Mouse (Mus musculus): ENCODE data around the gene Cdk6.
"Not testable (repeated sequence)": the region's sequence is repeated elsewhere in the genome, so short reads cannot be mapped to it uniquely, and the experiment has no call there.

Gene Cdk6

DNA sequence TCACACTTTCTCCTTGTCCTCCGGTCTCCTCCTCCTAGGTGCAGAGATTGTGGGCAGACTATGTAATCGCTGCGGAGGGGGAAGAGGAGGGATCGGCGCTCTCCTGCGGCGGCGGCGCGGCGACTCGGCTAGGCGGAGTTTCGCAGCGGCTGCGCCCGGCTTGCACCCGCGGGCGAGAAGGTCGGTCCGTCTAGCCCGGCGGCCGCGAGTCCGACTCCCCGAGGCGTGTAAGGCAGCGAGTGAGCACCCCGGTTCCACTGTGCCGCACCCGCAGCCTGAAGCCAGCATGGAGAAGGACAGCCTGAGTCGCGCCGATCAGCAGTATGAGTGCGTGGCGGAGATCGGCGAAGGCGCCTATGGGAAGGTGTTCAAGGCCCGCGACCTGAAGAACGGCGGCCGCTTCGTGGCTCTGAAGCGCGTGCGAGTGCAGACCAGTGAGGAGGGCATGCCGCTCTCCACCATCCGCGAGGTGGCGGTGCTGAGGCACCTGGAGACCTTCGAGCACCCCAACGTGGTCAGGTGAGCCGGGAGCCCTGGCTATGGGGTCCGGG, 2.9 kb downstream of the Cdk6 start:
- DNase-seq (ENCODE audit: extremely low read depth, low read depth, low spot score) = no peak

DNA sequence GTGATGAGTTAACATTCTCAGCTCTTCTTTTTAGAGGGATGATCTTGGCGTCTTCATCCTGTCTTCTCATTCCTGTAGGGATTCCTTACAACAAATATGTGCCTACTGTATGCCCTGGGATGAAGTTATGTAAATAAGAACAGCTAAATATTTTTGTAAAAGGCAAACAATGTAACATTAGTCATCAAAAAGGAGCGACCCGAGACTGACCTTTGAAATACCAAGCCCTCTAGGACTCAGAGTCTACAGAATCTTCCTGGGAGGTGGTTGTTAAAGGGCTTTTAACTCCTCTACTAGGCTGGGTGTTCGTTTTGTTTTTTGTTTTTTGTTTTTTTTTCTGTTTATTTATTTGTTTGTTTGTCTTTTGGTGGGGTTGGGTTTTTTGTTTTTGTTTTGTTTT, 4.3 kb downstream of the Cdk6 start:
- not testable (repeated sequence) for DNase-seq (ENCODE audit: extremely low read depth, low read depth, low spot score)

DNA sequence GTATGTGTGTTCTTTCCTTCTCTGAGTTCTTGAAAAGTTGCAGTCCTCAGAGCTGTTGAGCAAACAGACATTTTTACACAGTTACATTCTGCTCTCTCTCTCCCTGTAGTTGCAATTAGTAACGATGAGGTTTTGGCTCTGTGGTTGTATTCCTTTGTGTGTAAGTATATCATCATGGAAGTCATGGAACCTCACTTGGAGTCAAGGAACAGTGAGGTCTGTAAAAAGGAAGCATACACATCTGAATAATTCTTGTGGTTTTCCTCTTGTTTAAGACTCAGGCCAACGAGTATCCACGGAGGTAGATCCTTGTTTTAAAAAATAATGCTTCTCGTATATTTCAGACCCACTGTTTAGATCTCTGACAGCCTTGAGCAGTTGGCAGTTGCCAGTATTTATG, 8.1 kb downstream of the Cdk6 start:
- not testable (repeated sequence) for DNase-seq (ENCODE audit: extremely low read depth, low read depth, low spot score)

DNA sequence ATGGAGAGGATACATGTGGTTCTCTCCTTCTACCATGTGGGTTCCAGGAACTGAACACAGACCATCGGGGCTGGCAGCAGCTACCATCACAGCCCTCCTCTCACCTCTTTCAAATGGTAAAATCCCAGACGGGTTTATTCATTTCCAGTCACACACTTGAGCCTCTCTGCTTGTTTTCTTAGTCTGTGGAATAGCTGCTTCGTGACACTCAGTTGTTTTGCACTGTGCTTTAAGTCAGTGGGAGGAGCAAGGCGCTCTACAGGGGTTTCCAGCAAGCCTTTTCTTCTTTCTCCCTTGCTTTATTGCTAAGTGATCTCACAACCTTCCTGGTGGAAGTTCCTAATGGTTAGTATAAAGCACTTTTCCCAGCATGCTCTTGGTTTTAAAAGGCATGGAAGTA, 10.6 kb downstream of the Cdk6 start:
- not testable (repeated sequence) for DNase-seq (ENCODE audit: extremely low read depth, low read depth, low spot score)

DNA sequence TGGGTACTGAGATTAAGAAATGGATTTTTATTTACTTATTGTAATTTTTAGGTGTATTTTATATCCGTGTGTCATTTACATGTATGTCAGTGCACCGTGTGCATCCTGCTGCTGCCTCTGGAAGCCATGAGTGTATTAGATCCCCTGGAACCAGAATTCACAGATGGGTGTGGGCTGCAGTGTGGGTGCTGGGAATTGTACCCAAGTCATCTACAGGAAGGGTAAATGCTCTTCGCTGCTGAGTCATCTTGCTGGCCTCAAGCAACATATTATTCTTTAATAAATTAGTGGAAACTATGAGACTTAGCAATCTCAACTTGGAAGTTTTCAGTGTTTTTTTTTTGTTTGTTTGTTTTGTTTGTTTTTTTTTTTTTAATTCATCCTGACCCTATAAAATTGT, 11.0 kb downstream of the Cdk6 start:
- no peak for DNase-seq (ENCODE audit: extremely low read depth, low read depth, low spot score)

DNA sequence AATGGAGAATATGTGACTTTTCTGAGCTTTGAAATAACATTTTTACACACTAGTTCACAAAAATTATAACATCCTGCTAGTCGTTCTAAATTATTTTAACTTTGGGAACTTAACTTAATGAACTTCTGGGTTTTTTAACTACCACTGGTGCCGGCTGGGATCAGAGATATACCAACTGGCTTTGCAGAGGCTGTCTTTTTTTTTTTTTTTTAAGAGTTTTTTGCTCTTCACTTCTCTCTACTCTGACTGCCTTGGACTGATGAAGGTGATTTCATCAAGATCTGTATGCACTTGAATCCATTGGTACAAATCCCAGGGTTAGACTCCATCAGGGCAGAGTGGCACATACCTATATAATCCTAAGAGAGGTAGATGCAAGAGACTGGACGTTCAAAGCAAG, 11.5 kb downstream of the Cdk6 start:
- DNase-seq (ENCODE audit: extremely low read depth, low read depth, low spot score) = no peak

DNA sequence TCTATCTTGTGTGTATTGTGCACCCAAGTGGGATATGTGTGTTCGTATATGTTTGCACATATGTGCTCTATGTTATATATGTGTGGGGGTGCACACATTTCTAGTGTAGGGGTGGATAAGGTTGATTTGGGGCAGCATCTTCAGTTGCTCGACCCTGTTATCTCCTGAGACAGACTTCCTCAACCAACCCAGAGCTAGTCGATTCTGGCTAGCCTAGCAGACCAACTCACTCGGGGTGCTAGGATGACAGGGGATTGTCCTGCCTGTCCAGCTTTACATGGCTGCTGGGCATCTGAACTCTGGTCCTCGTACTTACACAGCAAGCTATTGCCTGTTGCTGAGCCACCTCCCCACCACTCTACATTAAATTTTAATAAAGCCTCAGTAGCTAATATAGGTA, 13.0 kb downstream of the Cdk6 start:
- no peak for DNase-seq (ENCODE audit: extremely low read depth, low read depth, low spot score)

DNA sequence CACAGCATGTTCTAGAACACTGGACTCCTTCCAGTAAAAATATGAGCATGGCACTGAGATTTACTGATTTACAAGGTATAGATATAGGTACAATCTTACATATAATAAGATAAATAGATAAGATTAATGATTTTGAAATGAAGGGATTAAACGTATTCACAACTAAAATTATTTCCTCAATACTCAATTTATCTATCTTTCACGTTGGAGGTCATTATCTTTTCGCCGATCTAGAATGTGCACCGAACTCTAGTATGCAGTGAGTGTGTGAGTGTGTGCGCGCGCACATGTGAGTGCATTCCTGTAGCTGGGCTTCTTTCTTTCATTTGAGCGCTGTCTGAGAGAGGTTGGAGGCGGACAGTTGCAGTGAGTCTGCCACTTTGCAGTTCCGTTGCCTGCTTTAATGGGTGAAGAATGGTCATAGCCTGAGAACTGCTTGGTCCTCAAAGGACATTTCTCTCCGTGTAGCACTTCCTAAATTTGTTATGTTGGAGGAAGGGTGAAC, 13.8 kb downstream of the Cdk6 start:
- peak; percentile 26 for DNase-seq (ENCODE audit: extremely low read depth, low read depth, low spot score)

DNA sequence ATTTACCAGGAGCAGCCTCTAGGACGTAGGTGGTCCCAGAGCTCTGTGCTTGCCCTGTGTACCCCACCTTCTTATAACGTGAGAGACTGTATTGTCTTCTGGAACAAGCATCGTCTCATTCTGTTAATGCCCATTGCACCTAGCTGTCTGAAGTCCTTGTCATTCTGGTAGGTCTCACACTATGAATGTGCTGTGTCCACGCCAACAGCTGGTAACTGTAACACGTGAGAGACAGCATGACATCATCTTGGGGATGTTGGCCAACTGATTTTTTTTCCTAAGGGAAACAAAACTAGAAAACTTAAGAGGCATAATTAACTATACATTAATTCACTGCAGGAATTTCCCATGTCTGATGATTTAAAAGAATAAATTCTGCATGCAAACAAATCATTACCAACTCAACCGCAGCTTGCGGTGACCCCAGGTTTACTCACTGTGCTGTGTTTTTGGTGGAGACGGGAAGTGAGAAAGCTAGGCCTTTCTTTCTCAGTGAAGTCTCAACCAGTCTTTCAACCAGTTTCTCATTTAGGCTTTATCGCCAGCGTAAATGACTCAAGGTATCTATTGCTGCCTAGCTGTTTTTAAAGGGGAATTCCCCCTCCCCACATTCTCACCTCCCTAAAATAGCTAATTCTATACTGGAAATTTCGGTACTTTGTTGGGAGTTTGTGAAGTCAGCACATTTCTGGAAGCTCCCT, 14.4 kb downstream of the Cdk6 start:
- no peak for DNase-seq (ENCODE audit: extremely low read depth, low read depth, low spot score)

DNA sequence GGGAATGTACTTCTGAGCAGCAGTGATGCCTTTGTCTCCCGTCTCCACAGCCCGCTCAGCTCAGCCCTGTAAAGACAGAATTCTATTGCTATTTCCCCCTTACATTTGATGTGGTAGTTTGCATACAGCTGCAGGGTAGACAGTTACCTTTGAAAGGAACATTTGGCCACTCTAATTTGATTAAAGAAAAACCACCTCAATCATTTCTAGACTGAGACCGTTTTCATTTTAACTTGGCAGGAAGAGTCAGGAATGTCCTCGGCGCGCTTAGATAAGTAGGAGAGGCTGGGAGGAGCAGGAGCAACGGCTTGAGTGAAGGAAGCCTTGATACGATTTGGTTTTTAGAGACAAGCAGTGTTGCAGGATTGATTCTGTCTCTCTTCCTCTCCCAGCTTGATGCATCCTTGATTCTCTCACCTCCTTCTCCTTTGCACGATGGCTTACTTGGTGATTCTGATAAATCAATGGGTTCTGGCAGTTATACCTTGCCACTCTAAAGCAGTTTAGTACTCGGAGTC, 15.0 kb downstream of the Cdk6 start:
- no peak for DNase-seq (ENCODE audit: extremely low read depth, low read depth, low spot score)

DNA sequence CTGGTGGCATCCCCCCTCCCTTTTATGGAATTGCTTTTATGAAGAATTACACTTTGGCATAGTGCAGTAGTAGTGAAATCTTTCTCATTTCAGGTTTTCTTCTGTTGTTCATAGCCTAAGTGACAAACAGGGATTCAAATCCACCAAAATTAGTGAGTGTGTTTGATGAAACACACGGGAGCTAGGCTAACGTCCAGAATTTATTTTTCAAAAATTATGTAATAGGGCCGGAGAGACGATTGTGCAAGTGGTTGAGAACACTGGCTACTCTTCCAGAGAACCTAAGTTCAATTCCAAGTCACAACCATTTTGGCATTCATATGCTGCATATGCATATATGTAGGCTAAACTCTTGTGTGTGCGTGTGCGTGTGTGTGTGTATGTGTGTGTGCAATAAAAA, 16.2 kb downstream of the Cdk6 start:
- no peak for DNase-seq (ENCODE audit: extremely low read depth, low read depth, low spot score)

DNA sequence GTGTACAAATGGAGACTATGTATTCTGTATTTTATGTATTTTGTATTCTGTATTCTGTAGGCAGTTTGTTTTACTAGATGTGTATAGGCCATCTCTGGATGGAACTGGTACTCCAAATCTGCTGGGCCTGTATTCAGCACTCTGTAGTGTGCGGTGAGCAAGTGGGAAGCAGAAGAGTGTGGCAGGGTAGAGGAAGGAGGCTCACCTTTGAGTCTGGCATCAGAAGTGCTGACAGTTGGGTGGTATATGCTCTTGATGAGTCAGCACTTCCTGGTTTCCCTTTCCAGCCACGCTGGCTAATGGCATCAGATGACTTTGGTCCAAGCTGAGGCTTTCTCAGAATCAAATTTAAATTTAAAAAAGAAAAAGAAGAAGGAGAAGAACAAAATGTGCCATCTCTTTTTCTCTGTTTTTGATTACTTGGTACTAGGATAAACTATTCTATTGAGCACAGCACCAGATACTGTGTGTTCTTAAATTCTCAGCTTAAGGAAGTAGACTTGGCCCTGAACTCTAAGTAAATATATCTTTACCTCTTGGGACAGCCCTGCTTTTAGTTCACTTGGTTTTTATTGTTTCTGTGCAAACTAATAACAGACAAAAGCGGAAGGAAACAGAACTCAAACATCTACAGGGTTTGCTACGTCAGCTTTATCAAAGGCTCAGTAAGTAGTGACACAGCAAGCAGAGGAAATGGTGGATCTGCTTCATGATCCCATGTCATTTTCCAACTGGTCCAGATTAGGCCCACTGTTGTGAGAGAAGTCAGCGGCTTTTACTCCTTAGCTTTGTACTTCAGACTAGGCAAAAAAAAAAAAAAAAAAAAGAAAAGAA, 17.6 kb downstream of the Cdk6 start:
- DNase-seq (ENCODE audit: extremely low read depth, low read depth, low spot score) = no peak

DNA sequence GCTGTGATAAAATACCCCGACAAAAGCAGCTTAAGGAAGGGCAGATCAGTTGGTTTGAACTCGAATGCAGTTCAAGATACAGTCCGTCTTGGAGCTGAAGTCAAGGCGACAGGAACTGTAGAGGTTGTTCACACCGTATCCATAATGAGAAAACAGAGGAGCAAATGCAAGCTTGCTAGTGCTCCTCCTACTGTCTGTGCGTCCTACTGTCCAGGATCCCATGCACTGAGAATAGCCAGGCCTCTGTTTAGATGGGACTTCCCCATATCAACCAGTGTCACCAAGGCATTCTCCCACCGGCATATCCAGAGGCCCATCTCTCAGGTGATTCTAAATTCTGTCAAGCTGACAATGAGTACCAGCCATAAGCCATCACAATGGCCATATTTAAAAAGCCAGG, 18.6 kb downstream of the Cdk6 start:
- DNase-seq (ENCODE audit: extremely low read depth, low read depth, low spot score) = no peak

DNA sequence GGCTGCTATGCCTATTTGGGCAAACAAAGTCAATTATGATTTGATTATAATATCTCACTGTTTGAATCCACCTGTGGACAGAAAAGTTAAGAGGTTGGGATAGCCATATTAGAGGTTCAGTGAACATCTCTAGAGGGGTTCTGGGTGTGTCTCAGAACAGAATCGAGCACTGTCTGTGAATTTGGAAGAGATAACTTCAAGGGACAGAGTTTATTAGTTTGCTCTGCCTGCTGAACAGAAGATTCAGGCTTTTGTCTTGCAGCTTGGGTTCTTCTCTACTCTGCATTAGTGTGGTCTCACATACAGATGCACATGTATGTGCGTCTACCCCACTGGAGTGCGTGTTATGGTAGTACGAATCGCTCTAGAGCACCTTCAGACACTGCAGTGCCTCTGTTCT, 20.0 kb downstream of the Cdk6 start:
- no peak for DNase-seq (ENCODE audit: extremely low read depth, low read depth, low spot score)

DNA sequence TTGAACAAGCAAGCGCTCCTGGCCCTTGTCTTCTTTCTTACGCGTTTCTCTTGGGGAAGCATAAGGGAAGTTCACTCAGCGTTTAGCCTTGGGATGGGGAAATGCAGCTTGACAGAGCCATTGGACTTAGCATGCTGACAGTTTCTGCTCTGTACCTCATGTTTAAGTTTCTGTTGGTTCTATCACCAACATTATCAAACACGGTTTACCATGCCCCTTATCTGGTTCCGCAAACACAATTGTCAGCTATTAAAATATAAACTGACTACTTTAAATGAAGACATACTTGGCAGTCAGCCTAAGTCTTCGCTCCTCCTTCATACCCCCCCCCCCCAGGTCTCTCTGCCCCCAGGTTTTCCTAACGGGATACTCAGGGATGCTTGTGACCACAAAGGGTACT, 20.8 kb downstream of the Cdk6 start:
- DNase-seq (ENCODE audit: extremely low read depth, low read depth, low spot score) = no peak

DNA sequence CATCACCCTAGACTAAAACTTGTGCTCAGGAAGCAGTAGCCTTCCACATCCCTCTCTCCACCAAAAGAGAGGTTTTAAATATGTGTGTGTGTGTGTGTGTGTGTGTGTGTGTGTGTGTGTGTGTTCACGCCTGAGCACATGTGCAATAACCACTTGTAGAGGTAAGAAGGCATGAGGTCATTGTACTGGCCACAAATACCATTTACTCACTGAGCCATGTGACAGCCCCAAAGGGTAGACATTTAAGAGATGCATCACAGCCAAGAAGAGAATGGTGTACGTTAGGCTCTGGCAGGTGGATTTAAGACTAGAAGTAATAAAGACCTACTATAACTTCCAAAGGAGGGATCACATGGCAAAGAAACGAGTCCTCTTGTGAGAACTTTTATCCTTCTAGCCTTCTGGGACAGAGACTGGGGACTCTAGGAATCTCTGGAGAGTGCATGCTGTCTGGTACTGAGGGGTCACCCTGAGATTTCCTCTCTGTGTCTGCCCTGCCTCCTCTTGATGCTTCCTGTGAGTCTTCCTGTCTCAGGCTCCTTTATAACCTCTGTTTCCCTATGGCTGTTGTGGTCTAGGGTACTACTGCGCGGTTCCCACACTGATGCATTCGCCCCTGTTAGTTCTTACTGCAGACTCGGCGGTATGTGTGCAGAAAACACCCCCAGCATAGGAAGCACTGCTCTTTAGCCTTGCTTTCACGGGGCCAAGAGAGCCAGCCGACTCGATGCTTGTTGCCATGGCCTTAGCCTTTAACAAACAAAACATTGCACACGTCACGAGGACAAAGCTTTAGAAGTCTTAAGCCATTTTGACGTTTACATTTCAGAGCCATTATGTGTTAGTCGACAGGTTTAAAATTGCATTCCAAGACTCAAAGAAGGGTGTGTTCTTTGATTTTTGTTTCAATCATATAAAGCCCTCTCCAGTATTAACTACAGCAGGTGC, 22.0 kb downstream of the Cdk6 start:
- DNase-seq (ENCODE audit: extremely low read depth, low read depth, low spot score) = no peak

DNA sequence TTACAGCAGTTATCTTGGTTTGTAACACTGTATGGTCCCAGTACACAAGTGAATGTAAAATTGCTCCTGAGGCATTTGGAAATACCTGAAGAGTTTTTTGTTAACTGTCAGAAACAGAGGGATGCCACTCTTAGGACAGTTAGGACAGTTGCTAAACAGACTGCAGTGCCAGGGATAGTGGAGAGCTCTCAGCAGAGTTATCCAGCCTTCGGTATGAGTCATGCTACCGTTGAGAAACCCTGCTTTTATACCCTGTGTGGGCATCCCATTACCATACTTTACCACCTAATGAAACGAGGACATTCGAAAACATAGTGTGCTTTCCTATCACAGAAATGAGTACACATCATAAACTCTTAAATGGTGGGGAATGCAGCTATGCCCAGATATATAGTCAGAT, 25.8 kb downstream of the Cdk6 start:
- no peak for DNase-seq (ENCODE audit: extremely low read depth, low read depth, low spot score)

DNA sequence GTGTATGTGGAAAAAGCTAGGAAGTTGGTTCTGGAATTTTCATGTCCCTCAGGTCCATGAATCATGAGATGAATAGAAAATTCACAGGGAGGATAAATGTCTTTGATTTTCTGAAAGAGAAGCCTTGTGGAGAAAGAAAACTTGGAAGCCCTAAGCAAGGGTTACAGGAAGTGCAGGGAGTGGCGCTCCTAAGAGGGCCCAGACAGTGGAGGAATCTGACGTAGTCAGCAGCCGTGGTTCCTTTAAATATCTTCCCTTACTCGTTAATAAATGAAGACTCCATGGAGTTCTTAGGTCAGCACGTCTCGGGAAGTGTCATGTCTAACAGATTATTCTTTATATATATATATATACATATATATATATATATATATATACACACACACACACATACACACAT, 28.0 kb downstream of the Cdk6 start:
- no peak for DNase-seq (ENCODE audit: extremely low read depth, low read depth, low spot score)

DNA sequence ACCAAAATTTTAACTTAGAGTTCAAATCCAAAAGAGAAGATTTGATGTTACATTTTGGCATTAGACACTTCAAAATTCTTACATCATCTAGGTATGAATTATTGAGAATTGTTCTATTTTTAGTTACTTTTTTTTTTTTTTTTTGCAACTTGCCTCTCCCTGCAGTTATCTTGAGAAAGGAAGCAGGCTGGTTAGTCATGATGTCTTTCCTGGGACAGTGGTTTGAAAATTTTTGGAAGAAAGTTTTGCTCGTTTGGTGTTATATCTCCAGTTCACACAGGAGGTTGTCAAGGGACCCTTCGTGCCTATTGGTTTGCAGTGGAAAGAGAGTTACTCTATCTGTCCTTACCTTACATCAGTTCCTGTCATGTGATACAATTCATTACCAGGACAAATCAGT, 29.9 kb downstream of the Cdk6 start:
- no peak for DNase-seq (ENCODE audit: extremely low read depth, low read depth, low spot score)

DNA sequence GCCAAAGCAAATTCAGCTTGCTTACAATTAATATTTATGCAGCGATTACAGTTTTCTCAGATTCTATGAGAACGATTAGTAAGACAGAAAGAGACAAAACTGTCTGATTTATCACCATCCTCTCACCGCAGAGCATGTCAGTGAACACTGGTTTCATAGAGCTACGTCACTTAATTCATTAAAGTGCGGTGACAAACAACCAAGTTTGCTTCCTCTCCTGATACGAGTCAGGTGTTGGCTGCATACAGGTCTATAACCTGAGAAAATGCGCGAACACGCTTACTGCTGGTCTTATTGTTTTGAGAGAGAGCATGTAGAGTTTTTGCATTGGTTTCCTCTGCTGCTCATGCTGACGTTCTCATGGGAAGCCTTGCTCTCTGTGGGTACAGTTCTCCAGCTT, 31.9 kb downstream of the Cdk6 start:
- DNase-seq (ENCODE audit: extremely low read depth, low read depth, low spot score) = no peak

DNA sequence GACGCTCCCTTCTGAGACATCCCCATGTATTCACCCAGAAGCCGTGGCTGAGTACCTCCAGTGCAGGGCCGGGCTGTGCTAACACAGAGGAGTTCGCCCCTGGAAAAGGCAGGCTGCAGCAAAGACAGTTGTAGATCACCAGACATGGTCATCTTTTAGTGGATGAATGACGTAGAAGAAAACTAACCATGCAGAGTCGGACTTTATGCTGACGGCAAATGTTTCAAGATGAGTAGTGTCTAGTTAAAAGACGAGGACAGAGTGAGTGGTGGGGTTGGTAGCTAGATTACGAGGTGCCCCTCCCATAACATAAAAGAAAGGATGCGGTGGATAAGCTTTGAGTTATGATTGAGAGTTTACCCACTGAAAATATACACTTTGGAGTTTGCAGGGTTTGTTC, 33.5 kb downstream of the Cdk6 start:
- DNase-seq (ENCODE audit: extremely low read depth, low read depth, low spot score) = no peak
